Mouse (Mus musculus): ENCODE measurements at regions not wholly inside any gene's neighbourhood (a gene's known extent, or its start where the extent isn't known, plus 50 kb on each side); places are given as distances from the start of the nearest gene placed in this dataset.

DNA sequence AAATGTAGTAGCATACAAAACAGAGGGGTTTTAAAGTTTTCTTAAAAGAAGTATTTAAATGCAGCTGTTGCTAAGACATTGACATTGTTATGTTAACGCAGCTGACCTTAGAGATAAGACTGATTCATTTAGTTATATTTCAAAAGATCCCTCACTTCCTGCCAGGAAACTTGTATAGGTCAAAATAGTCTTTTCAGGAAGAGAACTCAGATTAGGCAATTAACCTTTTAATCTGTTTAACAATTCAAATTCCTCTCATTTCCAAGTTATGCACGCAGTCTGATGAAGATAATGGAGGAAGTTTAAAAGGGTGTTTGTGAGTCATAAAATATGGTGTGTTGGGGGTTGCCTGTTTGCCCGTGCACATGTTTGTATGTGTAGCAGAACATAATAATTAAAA lies 448.5 kb downstream of the Tmtc2 start:
- in situ Hi-C loops (cut with MboI, MseI): no loop called here

DNA sequence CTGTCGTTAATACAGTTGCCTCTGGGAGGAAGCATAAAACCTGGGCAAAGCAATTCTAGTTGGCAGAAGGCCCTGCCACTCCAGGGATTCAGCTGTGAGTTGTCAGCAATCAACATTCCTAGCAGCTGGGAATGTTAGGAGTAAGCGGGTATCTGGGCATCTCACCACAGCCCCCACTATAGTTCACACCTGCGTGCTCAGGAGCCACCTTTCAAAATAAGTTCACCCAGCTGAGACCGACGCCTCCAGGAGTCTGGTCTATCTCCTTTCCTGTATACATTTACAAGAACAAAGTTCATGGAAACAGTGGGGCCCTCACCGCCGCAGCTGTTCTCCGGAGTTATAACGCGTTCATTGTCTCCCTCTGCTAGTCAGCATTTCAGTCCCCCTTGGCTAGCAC lies 454.0 kb downstream of the Tmtc2 start:
- in situ Hi-C loops (cut with MboI, MseI): no loop called here

DNA sequence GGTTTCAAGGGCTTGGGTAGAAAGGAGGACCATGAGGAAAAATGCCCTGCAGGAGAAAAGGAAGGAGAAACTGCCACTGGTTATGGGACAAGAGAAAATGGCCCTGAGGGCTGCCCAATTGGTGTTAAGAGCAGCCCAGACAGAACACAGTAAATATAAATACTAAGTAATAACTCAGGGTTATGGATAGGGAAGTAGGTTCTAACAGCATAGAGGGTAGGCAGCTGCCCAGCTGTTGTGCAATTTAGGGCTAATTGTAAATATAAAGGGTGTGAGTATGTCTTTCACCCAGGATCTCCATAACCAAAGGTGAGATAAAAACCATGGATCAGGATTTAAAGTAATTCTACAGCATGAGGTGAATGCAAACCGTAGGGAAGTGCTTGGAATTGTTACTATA lies 458.1 kb downstream of the Tmtc2 start:
- in situ Hi-C loops (cut with MboI, MseI): no loop called here

GRCm38 (mm10) chr10:105114927-105115326 lies 459.3 kb downstream of the Tmtc2 start:
- in situ Hi-C loops (cut with MboI, MseI): no loop called here

DNA sequence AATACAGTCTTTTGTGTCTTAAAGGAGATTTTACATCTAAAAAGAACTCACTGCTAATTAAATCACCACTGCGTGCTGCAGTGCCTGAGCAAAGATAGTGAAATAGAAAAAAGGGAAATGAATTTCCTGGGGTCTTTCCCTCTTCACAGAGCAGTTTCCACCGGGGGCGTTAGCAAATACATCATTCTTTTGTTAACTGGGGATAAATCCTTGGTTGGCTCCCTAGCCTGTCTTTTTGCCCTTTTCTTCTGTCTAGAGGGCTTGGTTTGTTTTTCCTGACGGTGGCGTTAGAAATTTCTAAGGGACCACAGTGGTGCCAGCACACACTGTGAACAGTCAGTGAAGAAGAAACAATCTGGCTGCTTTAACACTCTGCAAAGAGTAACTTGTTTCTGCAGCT lies 464.0 kb downstream of the Tmtc2 start:
- in situ Hi-C loops (cut with MboI, MseI): no loop called here

DNA sequence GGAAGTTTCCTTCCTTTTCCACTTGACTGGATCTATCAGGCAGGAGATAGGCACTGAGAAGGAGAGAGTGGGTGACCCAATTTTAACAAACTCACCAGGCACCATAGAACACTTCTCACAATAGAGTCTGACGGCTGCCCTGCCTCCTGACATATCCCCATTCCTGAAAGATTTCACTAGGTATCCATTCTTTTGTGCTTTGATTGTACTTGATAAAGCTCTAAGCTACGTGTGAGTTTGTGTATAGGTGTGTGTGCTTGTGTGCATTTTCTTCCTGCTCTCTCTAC lies 477.3 kb downstream of the Tmtc2 start:
- in situ Hi-C loops (cut with MboI, MseI): loop anchor here in 1 of 2 experiments (10.0 kb wide), 1 partner anchor 1842 kb away; no protein-coding TSS in a partner anchor

- in situ Hi-C loops (cut with MboI, MseI): loop anchor here in 1 of 2 experiments (10.0 kb wide), 1 partner anchor 1842 kb away; no protein-coding TSS in a partner anchor
Measured at GRCm38 (mm10) chr10:105096323-105097044, 477.8 kb downstream of the Tmtc2 start.

DNA sequence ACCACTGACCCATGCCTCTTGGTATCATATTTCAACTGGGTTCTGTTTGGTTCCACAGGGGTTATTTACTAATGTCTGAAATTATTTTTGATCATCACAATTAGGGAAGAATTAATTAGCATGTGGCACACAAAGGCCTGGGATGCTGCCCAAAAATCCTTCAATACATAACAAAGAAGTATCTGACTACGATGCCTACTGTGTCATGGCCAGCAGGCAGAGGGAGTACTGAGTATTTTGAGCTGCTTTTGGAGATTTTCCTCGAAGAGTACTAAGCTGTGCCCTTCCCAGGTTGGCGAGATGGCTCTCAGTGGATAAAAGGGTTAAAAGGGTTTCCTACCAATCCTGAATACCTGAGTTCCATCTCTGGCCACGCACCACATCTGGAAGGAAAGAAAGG lies 478.5 kb downstream of the Tmtc2 start:
- in situ Hi-C loops (cut with MboI, MseI): loop anchor here in 1 of 2 experiments (10.0 kb wide), 1 partner anchor 1841 kb away; no protein-coding TSS in a partner anchor

DNA sequence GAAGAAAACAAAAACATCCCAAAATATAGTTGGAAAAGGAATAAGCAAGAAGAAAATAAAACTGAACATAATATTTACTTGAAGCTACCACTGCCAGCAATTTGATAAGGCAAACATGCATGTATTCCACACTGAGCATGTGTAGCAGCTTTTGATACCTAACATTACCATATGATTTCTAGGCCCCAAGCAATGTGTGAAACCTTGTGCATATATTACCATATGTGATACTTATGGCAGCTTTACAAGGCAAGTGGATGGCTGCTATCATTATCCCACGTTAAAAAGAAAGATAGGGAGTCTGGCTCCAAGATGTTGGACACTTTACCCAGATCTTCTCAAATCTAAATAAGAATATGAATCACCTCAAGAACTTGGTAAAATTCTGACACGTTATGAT lies 497.4 kb downstream of the Tmtc2 start:
- in situ Hi-C loops (cut with MboI, MseI): no loop called here

DNA sequence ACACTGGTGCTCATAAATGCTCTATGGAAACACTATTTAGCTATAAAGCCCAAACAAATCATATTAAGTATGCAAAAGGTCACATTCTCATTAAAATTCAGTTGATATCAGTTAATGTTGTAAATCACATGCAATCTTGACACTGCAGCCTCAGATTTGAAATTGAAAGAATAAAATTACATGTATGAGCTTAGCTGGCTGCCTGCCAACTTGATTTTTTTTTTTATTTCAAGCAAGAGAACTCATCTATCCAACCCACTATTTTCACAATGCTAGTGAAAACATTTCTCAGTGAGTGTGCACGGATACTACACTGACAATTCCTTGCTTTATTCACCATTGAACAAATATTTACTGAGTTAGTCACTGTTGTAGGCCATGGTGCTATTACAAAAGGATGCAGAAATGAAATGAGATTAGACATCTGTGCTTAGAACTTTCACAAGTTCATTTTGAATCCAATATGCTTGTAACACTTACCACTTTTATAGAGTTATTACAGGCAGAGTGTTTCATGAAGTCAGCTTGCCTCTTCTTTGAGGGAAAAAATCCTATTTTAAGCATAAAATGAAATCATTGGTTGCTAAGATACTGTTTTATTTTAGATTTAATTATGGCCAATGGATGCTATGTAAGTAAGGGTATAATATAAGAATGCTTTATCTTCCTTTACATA lies 539.4 kb downstream of the Tmtc2 start:
- in situ Hi-C loops (cut with MboI, MseI): no loop called here

DNA sequence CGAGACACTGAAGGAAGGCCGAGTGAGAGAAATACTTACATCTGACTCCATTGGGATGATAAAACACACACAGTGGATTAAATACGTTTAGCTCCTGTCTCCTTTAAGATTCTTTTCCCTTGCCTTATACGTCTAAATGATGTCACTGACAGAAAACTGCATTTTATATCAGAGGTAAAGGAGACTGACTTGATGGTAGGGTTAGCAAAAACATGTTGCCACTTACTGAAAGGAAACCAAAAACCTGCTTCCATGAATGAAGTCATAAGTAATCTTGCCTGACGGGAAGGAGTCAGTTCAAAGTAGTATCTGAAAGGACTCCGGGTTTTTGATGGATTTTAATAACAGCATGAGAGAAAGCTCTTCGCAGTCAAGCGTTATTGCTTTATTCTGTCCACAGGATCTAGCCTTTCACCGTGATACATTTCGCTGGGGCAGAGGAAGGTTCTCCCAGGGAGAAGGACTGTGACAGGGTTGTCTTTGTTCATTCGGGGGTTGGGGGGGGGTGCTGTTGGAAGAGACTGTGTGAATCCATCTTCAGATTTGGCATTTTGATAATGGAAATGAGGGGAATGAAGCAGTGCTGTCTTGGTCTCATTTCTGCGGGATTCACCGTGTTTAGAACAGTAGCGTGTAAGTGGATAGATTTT lies 553.7 kb downstream of the Tmtc2 start:
- in situ Hi-C loops (cut with MboI, MseI): no loop called here

DNA sequence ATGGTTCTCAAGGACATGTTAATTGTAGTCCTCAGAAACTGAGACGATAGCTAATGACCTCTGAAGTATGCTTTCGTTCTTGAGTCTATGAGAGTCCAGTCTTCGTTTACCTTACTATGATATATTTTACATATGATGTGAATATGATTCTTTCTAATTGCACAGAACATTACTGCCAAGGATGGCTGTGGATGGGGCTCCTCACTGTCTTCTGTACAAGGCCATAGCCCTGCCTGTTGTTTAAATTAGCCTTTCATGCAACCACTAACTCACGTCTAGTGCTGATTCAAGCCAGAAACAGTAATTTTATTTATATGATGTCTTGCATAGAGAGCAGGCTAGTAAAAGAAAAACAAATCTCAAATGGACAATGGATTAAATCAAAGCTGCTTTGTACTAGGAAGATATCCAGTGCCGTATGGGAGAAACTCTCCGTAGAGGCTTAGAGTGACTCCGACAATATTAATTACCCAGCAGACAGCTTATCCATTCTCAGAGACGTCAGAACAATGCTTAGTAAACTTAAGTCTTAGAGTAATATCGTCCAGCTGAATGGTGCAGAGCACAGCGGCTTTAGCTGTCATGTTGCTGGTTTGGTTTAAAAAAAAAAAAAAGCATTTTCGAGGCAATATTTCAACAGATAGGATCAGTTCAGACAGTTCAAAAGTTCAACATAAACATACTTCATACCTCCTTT lies 554.3 kb downstream of the Tmtc2 start:
- in situ Hi-C loops (cut with MboI, MseI): loop anchor here in 1 of 2 experiments (10.0 kb wide), 1 partner anchor 715 kb away; no protein-coding TSS in a partner anchor

All from T-helper 17 cell (primary cell).